Mouse (Mus musculus) lung, postnatal 0 days (tissue): ENCODE data around the gene Map4.

ENCODE experiments used
- CTCF ChIP-seq: IDR thresholded peaks from 2 replicates; pipeline ENCODE4 v1.5.1; 2016; ENCODE audit warnings: antibody characterized with exemption, mild to moderate bottlenecking
- EP300 ChIP-seq: IDR thresholded peaks from 2 replicates; pipeline ENCODE4 v1.6.1; 2016; ENCODE audit warnings: antibody characterized with exemption, mild to moderate bottlenecking, control low read depth

- no peak for TF ChIP-seq EP300
- peak; percentile 93 for TF ChIP-seq CTCF
These were observed 36.7 kb upstream of the Map4 start for GRCm38 (mm10) chr9:109894413-109895090.
